Mouse (Mus musculus) layer of hippocampus, adult 11-12 months (tissue): ENCODE results near the gene Dnmt3a.

Experiments used
- DNase-seq: peaks from one replicate; pipeline ENCODE4 v3.0.0; 2022; ENCODE audit warnings: low spot score

Gene Dnmt3a

DNA sequence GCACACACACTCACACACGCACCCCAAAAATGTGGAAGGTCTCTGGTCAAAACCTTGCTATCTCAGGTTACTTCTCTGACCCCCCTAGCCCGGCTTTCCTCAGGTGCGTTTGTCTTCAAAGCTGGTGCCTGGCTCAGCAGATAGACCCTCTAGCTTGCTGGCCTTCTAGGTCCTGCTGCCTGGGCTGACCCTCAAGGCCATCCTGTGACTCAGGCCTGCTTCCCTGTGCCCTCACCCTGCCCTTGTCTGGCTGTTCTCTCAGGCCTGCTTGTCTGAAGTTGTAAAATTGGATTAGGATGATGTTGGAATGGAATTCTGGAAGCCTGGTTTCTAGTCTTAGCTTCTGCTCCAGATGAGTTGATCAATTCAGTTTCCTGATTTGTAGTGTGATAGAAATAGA, 75.7 kb downstream of the Dnmt3a start:
- DNase-seq: no peak

DNA sequence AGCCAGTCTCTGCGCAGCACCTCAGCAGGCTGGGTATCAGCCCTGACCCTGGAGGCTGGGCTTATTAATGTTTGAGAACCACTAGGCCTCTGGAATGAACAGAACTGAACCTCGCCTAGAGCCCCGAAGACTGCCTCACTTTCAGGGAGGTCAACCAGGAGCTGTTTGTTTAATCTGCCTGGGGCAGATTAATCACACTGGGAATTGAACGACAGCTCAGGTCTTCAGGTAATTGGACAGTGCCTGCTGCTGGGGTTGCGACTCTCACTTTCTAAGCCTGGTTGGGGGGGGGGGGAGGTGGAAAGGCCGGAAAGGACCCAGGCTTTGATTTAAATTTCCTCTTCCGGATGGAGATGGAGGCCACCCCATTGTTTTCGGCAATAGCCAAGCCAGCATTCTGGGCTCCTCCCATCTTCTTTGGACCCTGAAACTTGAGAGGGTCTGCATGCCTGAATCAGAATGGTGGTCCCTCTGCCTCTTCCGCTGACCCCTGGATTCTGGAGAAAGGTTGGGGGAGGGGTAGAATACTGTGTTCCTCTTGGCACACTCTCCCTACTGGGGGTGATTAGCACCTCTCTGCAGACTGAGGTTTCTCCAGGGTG, 79.2 kb downstream of the Dnmt3a start:
- DNase-seq: no peak

DNA sequence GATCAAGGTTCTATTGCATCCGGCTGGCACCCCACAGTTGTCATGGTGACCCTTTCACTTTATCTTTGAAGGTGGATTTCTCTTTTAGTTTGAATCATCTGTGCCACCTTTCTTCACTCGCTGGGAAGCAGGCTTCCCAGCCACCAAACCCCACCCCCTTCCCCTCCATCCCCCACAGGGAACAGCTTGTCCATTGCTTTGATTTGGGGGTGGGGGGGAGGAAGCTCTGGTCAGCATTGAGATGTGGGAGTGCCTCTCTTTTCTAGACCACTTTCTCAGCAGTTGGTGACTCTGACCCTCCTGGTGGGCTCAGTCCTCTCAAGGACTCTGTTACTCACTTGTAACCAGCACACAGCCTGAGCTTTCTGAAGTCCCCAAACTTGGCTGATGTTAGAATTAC, 80.8 kb downstream of the Dnmt3a start:
- no peak for DNase-seq

DNA sequence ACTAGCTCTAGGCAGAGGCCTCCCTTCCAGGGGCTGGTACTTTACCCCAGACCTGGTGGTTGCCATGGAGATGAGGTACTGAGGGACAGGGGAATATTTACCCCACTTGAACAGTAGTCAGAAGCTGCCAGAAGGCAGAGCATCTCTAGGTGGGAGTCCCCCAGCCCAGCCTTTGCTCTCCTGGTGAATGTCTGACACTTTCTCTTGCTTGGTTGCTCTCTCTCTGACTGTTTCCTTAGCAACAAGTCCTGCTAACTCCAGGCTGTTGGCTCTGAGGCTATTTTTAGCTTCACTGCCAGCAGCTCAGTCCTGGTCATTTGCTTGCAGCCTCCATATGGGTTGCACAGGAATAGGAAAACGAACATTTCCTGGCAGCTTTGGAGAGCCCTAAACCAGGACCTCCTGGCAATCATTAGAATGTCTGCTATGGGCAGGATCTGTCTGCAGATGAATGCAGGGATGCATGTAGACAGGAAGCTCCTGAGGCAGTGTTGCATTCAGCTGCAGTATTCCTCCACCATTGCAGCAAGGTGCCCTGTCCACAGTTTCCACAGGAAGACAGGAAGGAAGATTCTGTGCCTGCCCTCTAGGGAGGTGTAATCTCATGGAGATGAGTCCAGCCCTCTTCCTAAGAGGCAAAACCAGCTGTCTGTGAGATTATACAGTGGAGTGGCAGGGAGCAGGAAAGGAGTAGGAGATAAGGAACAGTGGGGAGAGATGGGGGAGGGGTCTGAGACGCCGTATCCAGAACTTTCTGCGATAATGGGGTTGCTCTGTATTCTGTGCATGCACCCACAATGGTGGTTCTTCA, 81.9 kb downstream of the Dnmt3a start:
- peak; percentile 62 for DNase-seq

DNA sequence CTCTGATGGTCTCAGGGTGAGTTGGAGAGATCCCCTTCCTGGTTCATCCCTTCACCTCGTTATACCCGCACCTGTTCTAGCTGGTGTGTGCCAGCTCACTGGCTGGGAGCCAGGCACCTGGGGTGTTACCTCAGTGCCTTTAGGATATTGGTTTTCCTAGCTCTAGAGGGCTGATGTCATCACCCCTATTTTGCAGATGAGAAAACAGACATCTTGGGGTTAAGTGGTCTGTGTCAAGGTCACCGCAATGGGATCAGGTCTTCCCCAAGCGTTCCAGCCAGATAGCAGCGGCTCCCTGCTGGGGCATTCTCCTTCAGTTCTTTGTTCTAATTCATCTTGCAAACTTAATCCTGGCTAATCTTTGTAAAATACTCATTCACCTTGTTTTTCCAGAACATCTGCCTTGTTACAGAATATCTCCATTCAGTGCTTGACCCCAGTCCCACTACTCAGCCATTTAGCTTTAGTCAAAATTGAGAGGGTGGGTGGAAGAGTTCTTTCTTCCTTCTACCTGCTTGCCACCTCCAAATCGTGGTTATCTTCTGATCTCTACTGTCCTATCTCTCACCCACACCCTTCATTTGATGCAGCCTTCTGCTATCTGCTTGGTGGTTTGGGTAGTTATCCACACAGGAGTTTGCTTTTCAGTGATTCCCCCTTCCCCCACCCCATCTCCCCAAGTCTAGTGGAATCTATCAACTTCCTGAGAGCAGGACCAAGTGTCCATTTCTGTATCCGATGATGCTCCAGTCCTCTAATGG, 84.2 kb downstream of the Dnmt3a start:
- no peak for DNase-seq

DNA sequence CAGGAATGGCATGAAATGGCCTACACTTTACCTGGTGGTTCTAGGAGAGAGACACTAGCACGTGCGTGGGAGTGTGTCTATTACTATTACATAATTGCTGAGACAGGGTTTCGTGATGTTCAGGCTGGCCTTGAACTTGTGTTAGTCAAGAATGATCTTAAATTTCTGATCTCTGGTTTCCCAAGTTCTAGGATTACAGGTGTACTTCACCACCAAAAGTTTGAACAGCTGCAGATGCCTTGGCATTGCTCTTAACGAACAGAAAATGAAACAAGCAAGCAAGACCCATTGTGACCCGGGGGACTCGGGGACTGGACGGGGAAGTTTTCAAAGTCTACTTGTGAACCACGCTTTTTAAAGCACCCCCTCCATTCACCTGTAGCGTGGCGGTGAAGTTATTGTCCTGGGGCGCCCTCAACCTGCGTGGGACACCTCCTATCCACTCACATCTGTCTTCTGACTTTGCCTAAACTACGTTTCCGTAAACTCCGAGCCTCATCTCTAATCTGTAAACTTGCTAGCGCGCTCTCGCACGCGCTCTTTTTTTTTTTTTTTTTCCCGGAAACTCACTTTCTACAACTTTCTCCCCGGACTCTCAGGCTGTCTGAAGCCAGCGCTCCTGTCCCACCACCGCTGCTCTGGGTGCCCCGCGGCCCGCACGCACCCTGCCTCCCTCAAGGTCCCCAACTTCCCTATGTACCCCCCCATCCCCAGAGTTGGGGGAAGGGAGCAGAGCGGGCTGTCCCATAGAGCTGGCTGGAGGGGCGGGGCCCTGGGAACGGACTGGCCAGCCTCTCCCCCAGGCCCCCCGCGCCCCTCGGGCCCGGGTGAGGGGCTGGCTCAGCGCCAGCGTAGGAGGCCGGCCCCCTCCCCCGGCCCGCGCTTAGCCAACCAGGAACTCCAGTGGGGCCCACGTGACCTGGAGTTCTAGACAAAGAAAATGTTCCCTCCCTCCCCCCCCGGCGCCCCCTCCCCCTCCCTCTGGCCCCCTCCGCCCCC, 85.2 kb downstream of the Dnmt3a start:
- DNase-seq: no peak

DNA sequence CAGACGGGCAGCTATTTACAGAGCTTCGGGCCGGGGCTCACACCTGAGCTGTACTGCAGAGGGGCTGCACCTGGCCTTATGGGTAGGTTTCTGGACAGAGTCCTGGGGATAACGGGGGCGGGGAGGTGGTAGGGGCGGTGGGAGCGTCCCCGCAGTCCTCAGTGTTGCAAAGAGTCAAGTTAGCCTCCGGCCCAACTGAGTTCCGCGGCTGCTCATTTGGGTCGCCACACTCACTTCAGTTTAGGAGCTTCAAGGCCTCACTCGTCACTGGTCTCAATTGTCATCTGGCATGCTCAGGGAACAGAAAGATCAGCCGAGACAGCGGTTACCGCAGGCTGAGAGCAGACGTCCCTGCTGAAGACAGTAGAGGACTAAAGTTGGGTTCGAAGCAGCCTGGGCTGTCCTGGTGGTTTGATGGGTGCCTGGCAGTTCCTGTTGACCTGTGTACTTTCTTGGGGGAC, 86.0 kb downstream of the Dnmt3a start:
- no peak for DNase-seq

DNA sequence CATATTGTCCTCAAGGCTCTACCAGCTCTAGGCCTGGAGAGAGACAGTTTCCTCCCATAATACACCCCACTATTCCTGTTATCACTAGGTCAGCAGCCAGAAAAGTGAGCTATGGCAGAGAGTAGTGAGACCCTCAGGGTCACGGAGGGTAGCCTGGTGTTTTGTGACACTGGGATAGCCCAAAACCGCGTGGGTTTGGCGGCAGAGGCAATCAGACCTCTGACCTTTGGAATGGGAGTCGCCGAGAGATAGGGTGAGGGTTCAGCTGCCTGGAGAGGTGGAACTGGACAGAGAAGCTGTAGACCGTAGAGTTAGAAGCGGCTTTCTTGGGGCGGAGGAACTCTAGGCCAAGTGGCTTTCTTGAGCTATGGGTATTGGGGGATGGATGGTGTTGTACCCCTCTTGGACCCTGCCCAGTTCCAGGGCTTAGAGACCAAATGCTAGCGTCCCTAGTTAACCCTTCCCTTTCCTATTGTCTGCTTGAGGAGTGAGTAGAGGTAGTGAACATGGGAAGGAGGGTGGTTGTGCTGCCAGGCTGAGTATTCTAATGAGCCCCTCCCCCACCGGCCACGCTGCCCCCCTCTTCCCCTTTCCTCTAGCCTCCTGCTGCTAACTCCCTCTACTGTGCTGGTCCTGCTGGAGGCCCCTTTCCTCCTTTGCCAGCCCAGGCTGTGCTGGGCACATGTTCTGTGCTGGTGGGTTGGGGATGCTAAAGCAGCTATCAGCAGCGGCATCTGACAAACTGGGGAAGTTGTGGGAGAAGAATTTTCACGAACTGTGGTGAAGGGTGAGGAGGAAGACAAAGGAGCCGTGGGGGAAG, 86.6 kb downstream of the Dnmt3a start:
- no peak for DNase-seq

DNA sequence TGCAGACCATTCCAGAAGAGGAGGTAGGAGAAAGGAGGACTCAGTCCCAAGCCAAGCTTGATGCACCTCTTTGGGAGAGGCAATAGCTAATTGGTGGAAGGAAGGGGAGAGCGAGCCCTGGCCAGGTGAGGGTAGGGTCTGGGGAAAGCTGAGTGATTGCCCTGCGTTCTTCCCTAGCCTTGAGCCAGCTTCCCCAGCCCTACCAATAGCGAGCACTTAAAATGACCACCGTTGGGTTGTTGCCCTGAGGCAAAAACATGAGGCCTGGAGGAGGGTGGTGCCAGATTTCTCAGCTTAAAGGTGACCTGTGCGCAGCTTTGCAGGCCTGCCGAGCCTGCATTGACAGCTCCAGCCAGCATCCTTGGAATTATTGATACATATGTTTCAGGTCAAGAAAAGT, 87.5 kb downstream of the Dnmt3a start:
- no peak for DNase-seq

DNA sequence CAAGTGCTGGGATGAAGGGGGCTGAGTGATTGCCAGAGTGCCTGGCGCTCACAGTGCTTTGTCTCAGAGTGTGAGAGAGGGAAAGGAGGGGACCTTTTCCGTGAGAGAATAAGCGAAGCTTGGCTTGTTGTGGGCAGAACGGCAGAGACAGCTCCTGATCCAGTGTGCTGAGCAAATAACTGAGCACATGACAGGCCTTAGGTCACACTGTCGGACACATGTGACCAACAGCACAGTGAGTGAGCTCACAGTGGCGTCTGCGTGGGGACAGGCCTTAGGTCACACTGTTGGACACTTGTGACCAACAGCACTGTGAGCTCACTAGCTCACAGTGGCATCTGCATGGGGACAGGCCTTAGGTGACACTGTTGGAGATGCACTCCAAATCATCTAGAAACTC, 88.7 kb downstream of the Dnmt3a start:
- no peak for DNase-seq

DNA sequence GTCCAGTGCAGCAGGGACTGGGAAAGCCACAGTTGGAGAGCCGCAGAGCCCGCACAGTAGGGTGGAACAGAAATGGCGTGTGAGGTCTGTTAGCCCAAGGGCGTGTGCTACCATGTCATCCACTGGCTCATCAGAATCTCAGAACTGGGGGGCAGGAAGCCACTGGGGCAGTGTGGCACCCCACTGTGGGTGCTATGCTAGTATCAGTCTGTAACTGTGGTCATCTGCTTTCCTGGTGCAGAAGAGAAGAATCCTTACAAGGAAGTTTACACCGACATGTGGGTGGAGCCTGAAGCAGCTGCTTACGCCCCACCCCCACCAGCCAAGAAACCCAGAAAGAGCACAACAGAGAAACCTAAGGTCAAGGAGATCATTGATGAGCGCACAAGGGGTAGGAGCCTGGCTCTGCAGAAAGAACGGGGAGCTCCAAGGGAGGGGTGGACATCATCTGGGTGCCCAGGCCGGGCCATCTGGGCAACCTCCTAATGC, 91.3 kb downstream of the Dnmt3a start:
- DNase-seq: no peak

DNA sequence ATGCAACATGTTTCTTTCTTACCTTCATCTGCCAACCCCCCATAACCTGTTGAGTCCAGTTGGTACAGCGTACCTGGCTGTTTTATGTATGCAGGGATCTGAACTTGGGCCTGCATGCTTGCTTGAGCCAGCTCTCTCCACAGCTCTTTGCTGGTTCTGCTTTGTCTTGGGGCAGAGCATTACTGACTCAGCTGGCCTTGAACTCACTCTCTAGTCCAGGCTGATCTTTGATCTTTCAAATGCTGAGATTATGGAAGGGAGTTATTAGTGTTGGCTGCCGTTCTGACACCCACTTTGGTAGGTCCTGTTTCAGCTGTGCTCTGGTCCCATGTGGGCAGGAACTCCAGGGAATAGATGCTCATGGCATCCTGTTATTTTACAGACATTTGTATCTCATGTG, 93.0 kb downstream of the Dnmt3a start:
- DNase-seq: no peak

DNA sequence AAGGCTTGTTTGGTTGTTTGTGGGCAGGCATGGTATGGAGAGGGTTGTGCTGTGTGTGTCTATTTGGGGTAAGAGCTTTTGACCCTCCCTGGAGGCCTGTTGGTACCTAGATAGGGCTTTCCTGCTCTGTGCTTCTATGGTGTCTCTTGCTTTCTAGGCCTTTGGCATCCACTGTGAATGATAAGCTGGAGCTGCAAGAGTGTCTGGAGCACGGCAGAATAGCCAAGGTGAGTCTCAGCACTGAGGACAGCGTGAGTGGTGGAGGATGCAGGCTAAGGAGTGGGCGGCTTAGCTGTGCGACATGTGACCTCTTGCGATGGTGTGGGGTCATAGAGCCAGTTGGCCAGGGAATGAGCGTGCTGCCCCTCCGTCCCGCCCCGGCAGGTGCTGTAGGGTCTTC, 99.6 kb downstream of the Dnmt3a start:
- DNase-seq: no peak

DNA sequence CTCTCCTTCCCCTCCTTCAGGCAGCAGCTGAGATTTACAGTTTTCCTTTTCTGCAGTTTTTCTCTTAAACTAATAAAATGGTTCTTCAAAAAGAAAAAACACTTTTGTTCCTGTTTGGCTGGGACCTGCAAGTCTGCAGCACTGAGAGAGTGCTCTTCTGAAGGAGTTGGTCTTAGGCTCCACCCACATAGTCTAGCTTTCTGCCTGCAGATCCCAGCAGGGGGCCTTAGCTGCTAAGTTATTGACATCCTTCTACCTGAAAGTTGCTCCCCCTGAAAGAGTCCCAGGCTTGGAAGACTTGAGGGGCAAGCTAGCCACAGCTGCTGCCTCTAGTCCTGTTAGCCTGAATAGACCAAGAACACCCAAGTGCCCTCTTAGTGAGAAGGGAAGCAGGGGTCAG, 100.5 kb downstream of the Dnmt3a start:
- no peak for DNase-seq

DNA sequence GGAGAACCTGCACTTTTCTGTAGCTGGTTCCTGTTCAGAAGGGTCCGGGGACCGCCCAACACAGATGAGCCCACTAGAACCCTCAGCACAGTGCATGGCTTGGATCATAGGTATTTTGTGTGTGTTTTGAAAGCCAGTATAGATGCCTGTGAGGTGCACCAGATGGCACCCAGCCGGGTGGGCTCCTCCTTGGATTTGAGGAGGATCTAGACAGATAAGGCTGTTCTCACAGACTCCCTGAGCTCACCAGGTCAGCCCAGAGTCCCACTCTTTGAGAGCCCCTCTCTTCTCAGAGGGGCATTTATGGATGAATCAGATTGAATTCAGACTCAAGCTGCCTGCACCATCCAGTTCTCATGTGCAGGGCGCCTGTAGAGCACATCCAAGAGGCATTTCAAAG, 101.2 kb downstream of the Dnmt3a start:
- no peak for DNase-seq

DNA sequence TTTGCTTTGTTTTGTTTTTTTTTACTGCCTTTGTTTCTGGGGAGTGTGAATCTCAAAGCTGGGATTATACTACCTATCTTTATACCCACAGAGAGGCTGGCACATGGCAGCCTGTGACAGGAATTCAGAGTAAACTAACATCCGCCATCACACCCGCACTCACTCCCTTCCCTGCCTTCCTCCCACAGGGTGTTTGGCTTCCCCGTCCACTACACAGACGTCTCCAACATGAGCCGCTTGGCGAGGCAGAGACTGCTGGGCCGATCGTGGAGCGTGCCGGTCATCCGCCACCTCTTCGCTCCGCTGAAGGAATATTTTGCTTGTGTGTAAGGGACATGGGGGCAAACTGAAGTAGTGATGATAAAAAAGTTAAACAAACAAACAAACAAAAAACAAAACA, 101.6 kb downstream of the Dnmt3a start:
- DNase-seq: no peak

DNA sequence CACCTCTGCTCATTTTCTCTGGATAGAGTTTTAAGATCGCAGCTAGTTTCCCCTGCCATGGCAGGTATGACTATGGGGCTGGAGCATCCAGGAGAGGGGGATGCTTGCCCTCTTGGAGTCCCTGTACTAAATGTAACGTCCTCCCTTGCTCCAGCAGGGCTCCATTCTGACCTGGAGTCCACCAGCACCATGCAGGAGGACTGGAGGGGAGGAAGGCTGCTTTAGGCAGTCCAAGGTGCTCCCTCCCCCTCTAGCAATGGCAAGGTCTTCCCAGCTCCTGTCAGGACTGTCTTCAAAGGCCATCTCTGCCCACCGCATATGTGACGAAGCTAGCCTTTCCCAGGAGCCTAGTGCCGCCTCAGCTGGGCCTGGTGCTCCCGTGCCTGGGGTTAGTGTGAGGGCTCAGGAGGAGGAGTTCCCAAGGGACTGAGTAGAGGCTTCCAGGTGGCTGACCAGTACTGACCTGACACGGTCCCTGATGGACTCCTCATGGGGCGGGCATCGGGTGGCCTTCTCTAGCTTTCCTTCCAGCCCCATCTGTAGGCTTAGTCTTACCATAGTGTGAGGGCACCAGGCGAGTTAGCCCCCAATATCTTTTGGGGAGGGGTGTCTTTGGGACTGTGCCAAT, 104.8 kb downstream of the Dnmt3a start:
- no peak for DNase-seq

DNA sequence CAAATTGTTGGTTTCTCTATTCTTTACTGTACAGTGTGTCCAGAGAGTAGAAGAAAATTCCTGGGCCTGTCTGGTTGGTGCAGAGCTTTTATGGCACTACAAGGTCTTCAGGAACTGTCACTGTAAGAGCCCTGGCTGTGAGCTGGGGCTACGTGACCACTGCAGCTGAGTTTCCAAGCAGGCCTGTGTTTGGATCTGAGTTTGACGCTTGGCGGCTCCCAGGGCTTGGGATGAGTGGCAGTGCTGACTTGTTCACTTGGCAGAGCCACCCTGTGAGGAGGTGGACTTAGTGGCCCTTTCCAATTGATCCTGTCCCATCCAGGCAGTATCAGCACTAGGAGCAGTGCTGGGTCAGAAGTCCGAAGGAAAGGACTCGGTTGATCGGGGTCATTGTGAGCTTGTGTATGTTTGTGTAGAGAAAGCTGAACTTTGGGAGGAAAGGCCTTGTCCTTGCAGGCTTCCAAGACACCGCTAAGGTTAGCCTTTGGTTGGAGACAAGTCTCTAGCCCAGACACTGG, 106.1 kb downstream of the Dnmt3a start:
- DNase-seq: no peak

DNA sequence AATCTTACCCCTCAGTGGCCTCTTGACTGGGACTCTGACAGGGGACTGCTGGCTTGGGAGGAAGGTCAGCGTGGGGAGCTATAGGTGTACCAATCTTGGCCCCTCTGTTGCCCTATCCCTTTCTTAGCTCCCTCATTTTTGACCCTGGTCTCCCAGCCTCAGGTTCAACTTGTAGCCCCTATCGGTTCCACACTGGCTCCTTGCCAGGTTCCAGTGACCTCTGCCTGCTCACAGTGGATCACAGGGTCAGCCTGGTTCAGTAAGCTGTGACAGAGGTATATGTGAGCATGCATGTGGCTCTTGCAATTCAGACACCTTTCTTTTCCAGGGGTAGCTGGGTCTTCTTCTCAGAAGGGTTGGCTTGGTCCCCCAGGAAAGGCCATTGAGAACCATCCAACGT, 110.0 kb downstream of the Dnmt3a start:
- DNase-seq: no peak
